Mouse (Mus musculus) lung, postnatal 0 days (tissue): Measurements from ENCODE around the gene Grsf1.

Experiments used
- CTCF ChIP-seq: IDR thresholded peaks from 2 replicates; pipeline ENCODE4 v1.5.1; 2016; ENCODE audit warnings: antibody characterized with exemption, mild to moderate bottlenecking
- EP300 ChIP-seq: IDR thresholded peaks from 2 replicates; pipeline ENCODE4 v1.6.1; 2016; ENCODE audit warnings: antibody characterized with exemption, mild to moderate bottlenecking, control low read depth

GRCm38 (mm10) chr5:88678929-88679328, 3.0 kb upstream of the Grsf1 start:
- no peak for TF ChIP-seq EP300
- no peak for TF ChIP-seq CTCF
